ENCODE assay signal across 7 mouse cellular contexts in genomic region chr8:70212112-70213055, GRCm38 (mm10). TPM values are rescaled to one million over a fixed set of nuclear protein-coding genes. Genes with fewer than 3 reads are reported as not detected.
DNase-seq lines count a peak whose midpoint lies in the region; ATAC-seq lines count a peak whose summit lies in the region.

TSS of gene Slc25a42 (minus strand) at chr8:70212305.

- peaks cover 5% of the 10 kb centered on the region for H3K4me1 ChIP-seq in embryonic facial prominence, embryonic 11.5 days (ENCODE audit: control insufficient read depth, insufficient read depth, low read length)
- peaks cover 32% of the 10 kb centered on the region for H3K4me1 ChIP-seq in limb, embryonic 10.5 days
- H3K4me1 ChIP-seq in midbrain, embryonic 13.5 days (replicated peaks): peaks cover 19% of the 10 kb centered on the region

- ATAC-seq in embryonic facial prominence, embryonic 11.5 days (replicated peaks; ENCODE audit: insufficient number of reproducible peaks, low FRiP score, low TSS enrichment, low read depth): peak; percentile 99
- peak; percentile 85 for ATAC-seq in granulocyte monocyte progenitor cell, adult 5-6 weeks (replicated peaks; ENCODE audit: poor library complexity, severe bottlenecking)
- peak; percentile 99 for ATAC-seq in midbrain, embryonic 13.5 days

- H3K27me3 ChIP-seq in embryonic facial prominence, embryonic 11.5 days (ENCODE audit: control insufficient read depth, insufficient read depth, low read length): no peaks in the 10 kb centered on the region
- H3K27me3 ChIP-seq in limb, embryonic 10.5 days (ENCODE audit: low read depth, poor library complexity, severe bottlenecking): peaks cover 11% of the 10 kb centered on the region
- peaks cover 26% of the 10 kb centered on the region for H3K27me3 ChIP-seq in midbrain, embryonic 13.5 days

- H3K4me3 ChIP-seq in embryonic facial prominence, embryonic 11.5 days (ENCODE audit: low read depth, low read length): peak within 1 kb of the TSS; percentile 60
- H3K4me3 ChIP-seq in limb, embryonic 10.5 days: peak within 1 kb of the TSS; percentile 67
- H3K4me3 ChIP-seq in midbrain, embryonic 13.5 days (replicated peaks): peak within 1 kb of the TSS; percentile 63

- no peak within 1 kb of the TSS for H3K27ac ChIP-seq in embryonic facial prominence, embryonic 11.5 days (replicated peaks; ENCODE audit: low read depth, low read length)
- H3K27ac ChIP-seq in limb, embryonic 10.5 days: peak within 1 kb of the TSS; percentile 72
- peak within 1 kb of the TSS; percentile 69 for H3K27ac ChIP-seq in midbrain, embryonic 13.5 days

- H3K9ac ChIP-seq in embryonic facial prominence, embryonic 11.5 days (replicated peaks; ENCODE audit: low read length): peak within 1 kb of the TSS; percentile 60
- peak within 1 kb of the TSS; percentile 72 for H3K9ac ChIP-seq in midbrain, embryonic 13.5 days (replicated peaks)

- no peaks in the 10 kb centered on the region for H3K9me3 ChIP-seq in embryonic facial prominence, embryonic 11.5 days (replicated peaks; ENCODE audit: control insufficient read depth, low read length)
- no peaks in the 10 kb centered on the region for H3K9me3 ChIP-seq in limb, embryonic 10.5 days (replicated peaks)
- no peaks in the 10 kb centered on the region for H3K9me3 ChIP-seq in midbrain, embryonic 13.5 days

- H3K36me3 ChIP-seq in embryonic facial prominence, embryonic 11.5 days (replicated peaks; ENCODE audit: control insufficient read depth, insufficient read depth, low read depth, low read length): no peaks in the 10 kb centered on the region
- H3K36me3 ChIP-seq in limb, embryonic 10.5 days: no peaks in the 10 kb centered on the region
- no peaks in the 10 kb centered on the region for H3K36me3 ChIP-seq in midbrain, embryonic 13.5 days

- H3K4me2 ChIP-seq in embryonic facial prominence, embryonic 11.5 days (ENCODE audit: low read depth, low read length): peak within 1 kb of the TSS; percentile 96
- peak within 1 kb of the TSS; percentile 92 for H3K4me2 ChIP-seq in midbrain, embryonic 13.5 days (replicated peaks)

- under 1% methylated on average over 66 of the region's 66 CpGs for WGBS in embryonic facial prominence, embryonic 11.5 days
- under 1% methylated on average over 66 of the region's 66 CpGs for WGBS in limb, embryonic 10.5 days
- WGBS in midbrain, embryonic 13.5 days: under 1% methylated on average over 63 of the region's 66 CpGs

- peak; percentile 98 for DNase-seq in adrenal gland, postnatal 14 days
- DNase-seq in embryonic facial prominence, embryonic 11.5 days (ENCODE audit: low spot score): peak; percentile 99
- peak; percentile 100 for DNase-seq in kidney, adult 11 months
- peak; percentile 90 for DNase-seq in limb, embryonic 10.5 days (ENCODE audit: low spot score)
- peak; percentile 95 for DNase-seq in spleen, adult 12 weeks (ENCODE audit: low spot score)

RNA-seq across cellular contexts. Expression of gene Slc25a42, which starts in this region (rescaled TPM):
- total RNA-seq in adrenal gland, postnatal 14 days (2021): 132 and 144 TPM in 2 replicates
- 1.3 and 1.4 TPM in 2 replicates for polyA plus RNA-seq in embryonic facial prominence, embryonic 11.5 days (2014; fragmentation: Nextera tagmentation; extraction: Ambion mirVana)
- 3.2 and 5.5 TPM in 2 replicates for total RNA-seq in granulocyte monocyte progenitor cell, adult 5-6 weeks (2014; fragmentation: Nextera tagmentation)
- total RNA-seq in granulocyte monocyte progenitor cell, adult 5-6 weeks (2017): 0.62 and 1.2 TPM in 2 replicates
- polyA plus RNA-seq in limb, embryonic 10.5 days (2016; fragmentation: Nextera tagmentation; extraction: Ambion mirVana): 2.8 and 3.6 TPM in 2 replicates
- 4.3 and 4.4 TPM in 2 replicates for polyA plus RNA-seq in midbrain, embryonic 13.5 days (2015; fragmentation: Nextera tagmentation; extraction: Ambion mirVana)

Comparison
In these comparisons a context has a peak if more than half of its experiments do, and no peak if none do; other contexts are left out.
1. RNA of gene Slc25a42 (total RNA-seq): 132 to 144 TPM in adrenal gland, postnatal 14 days; 0.62 to 5.5 TPM in granulocyte monocyte progenitor cell, adult 5-6 weeks; every median in the first group is over 10 times any median in the second.
2. Peak in every context shown above with its lines, with median percentiles within 50 percentile points of each other: DNase-seq, ATAC-seq and H3K4me3 ChIP-seq.